Mouse (Mus musculus) G1E (cell line): ENCODE results near the gene Lhb.

Source experiments
- CTCF ChIP-seq: IDR thresholded peaks from 2 replicates; pipeline ENCODE4 v1.5.1; 2012; ENCODE audit warnings: low read depth, low read length, inconsistent platforms, mixed read lengths
- GATA1 ChIP-seq: IDR thresholded peaks from 2 replicates; pipeline ENCODE4 v1.6.1; 2012; ENCODE audit warnings: borderline replicate concordance, low read length, inconsistent platforms, mixed read lengths
- POLR2AphosphoS5 ChIP-seq: IDR thresholded peaks from 2 replicates; pipeline ENCODE4 v1.6.1; 2012; ENCODE audit warnings: low read depth, low read length, inconsistent platforms; ENCODE audit not compliant: insufficient replicate concordance
- TAL1 ChIP-seq: conservative IDR thresholded peaks from 2 replicates; pipeline ENCODE4 v1.6.1; 2012; ENCODE audit warnings: low read depth, low read length, inconsistent platforms, mixed read lengths

GRCm38 (mm10) chr7:45467090-45467670 lies 46.6 kb downstream of the Lhb start:
- TF ChIP-seq CTCF = no peak
- no peak for TF ChIP-seq GATA1
- no peak for TF ChIP-seq TAL1
- no peak for TF ChIP-seq POLR2AphosphoS5
